Mouse (Mus musculus) CH12.LX (cell line): Measurements from ENCODE around the gene Spata3. TPM values are rescaled to one million over a fixed set of nuclear protein-coding genes. Genes with fewer than 3 reads are reported as not detected.

Experiments
- DNase-seq: peaks from one replicate; pipeline ENCODE4 v3.0.0-alpha.2; 2013; ENCODE audit errors: extremely low read depth
- H3K27ac ChIP-seq: 2 replicates; pipeline ENCODE4 v1.5.1; 2012; ENCODE audit warnings: low read depth, mild to moderate bottlenecking, control low read depth, moderate library complexity; ENCODE audit not compliant: insufficient read depth
- H3K27me3 ChIP-seq: replicated peaks from 2 replicates; pipeline ENCODE3; 2012; ENCODE audit warnings: inconsistent platforms
- H3K36me3 ChIP-seq, 2 experiments: replicated peaks in 1 of 2; 2 replicates each; pipeline versions ENCODE3 to v1.6.1; 2012; ENCODE audit warnings: inconsistent platforms in 1 of 2, low read length in 1 of 2, mild to moderate bottlenecking in 1 of 2, mixed read lengths in 1 of 2, moderate library complexity in 1 of 2; ENCODE audit not compliant: control insufficient read depth in 1 of 2, insufficient read depth in 1 of 2
- H3K4me1 ChIP-seq, 2 experiments: 2 replicates each; pipeline ENCODE4 v1.6.1; 2012; ENCODE audit warnings: inconsistent platforms in 1 of 2, moderate library complexity in 1 of 2; ENCODE audit not compliant: insufficient read depth in 2 of 2, control insufficient read depth in 1 of 2
- H3K4me2 ChIP-seq: 2 replicates; pipeline ENCODE4 v1.6.1; 2012; ENCODE audit warnings: low read depth, mild to moderate bottlenecking, control low read depth; ENCODE audit not compliant: poor library complexity, insufficient read depth, severe bottlenecking
- H3K4me3 ChIP-seq, 3 experiments: fragments of 150-350 bp in 1 of 3; sonication (generic) in 1 of 3; replicated peaks in 1 of 3; 2 replicates each; pipeline versions ENCODE3 to v1.5.1; 2011 to 2012; ENCODE audit warnings: low read depth in 2 of 3, low read length in 2 of 3, mild to moderate bottlenecking in 2 of 3, moderate library complexity in 2 of 3, control low read depth in 1 of 3, improper control_type of control experiment in 1 of 3, inconsistent platforms in 1 of 3, mixed read lengths in 1 of 3; ENCODE audit not compliant: poor library complexity in 1 of 3
- H3K79me2 ChIP-seq: replicated peaks from 2 replicates; pipeline ENCODE4 v1.6.1; 2012; ENCODE audit warnings: mild to moderate bottlenecking, moderate library complexity; ENCODE audit not compliant: control insufficient read depth, poor library complexity, insufficient read depth, severe bottlenecking; ENCODE audit errors: extremely low read depth
- H3K9ac ChIP-seq: 2 replicates; pipeline ENCODE4 v1.6.1; 2012; ENCODE audit warnings: low read depth, mild to moderate bottlenecking, control low read depth, moderate library complexity; ENCODE audit not compliant: insufficient read depth
- H3K9me3 ChIP-seq: replicated peaks from 2 replicates; pipeline ENCODE3; 2012; ENCODE audit warnings: low read length, inconsistent platforms, mixed read lengths
- BHLHE40 ChIP-seq: IDR thresholded peaks from 2 replicates; pipeline ENCODE4 v1.6.1; 2011; ENCODE audit warnings: mild to moderate bottlenecking, low read depth, low read length, improper control_type of control experiment
- CHD1 ChIP-seq: IDR thresholded peaks from 2 replicates; pipeline ENCODE4 v1.6.1; 2012; ENCODE audit warnings: low read depth, low read length, improper control_type of control experiment, inconsistent platforms
- CTCF ChIP-seq, 2 experiments: IDR thresholded peaks in 1 of 2; conservative IDR thresholded peaks in 1 of 2; 2 replicates each; pipeline ENCODE4 v1.5.1; 2011 to 2012; ENCODE audit warnings: low read depth in 2 of 2, low read length in 2 of 2, improper control_type of control experiment in 1 of 2, inconsistent platforms in 1 of 2, mild to moderate bottlenecking in 1 of 2, moderate library complexity in 1 of 2
- ELF1 ChIP-seq: IDR thresholded peaks from 2 replicates; pipeline ENCODE4 v1.6.1; 2014; ENCODE audit warnings: low read depth, mild to moderate bottlenecking, inconsistent platforms, low read length, improper control_type of control experiment
- EP300 ChIP-seq: IDR thresholded peaks from 2 replicates; pipeline ENCODE4 v1.6.1; 2011; ENCODE audit warnings: low read length, improper control_type of control experiment
- ETS1 ChIP-seq: conservative IDR thresholded peaks from 2 replicates; pipeline ENCODE4 v1.6.1; 2012; ENCODE audit warnings: low read depth, mild to moderate bottlenecking, inconsistent platforms, low read length, improper control_type of control experiment, moderate library complexity
- HCFC1 ChIP-seq: IDR thresholded peaks from 2 replicates; pipeline ENCODE4 v1.6.1; 2012; ENCODE audit warnings: low read depth, mild to moderate bottlenecking, inconsistent platforms, low read length, improper control_type of control experiment
- IRF4 ChIP-seq: IDR thresholded peaks from 2 replicates; pipeline ENCODE4 v1.6.1; 2014; ENCODE audit warnings: low read depth, mild to moderate bottlenecking, inconsistent platforms, low read length, improper control_type of control experiment
- JUND ChIP-seq: conservative IDR thresholded peaks from 2 replicates; pipeline ENCODE4 v1.6.1; 2011; ENCODE audit warnings: low read depth, low read length, improper control_type of control experiment
- KAT2A ChIP-seq: IDR thresholded peaks from 2 replicates; pipeline ENCODE4 v1.6.1; 2012; ENCODE audit warnings: low read length, improper control_type of control experiment, inconsistent platforms; ENCODE audit not compliant: insufficient replicate concordance
- MAFK ChIP-seq: IDR thresholded peaks from 2 replicates; pipeline ENCODE4 v1.6.1; 2011; ENCODE audit warnings: low read length, improper control_type of control experiment; ENCODE audit not compliant: insufficient replicate concordance
- MAX ChIP-seq: IDR thresholded peaks from 2 replicates; pipeline ENCODE4 v1.6.1; 2011; ENCODE audit warnings: low read length, improper control_type of control experiment
- MAZ ChIP-seq: IDR thresholded peaks from 2 replicates; pipeline ENCODE4 v1.6.1; 2012; ENCODE audit warnings: low read depth, mild to moderate bottlenecking, inconsistent platforms, low read length, improper control_type of control experiment, moderate library complexity
- MXI1 ChIP-seq: IDR thresholded peaks from 2 replicates; pipeline ENCODE4 v1.6.1; 2011; ENCODE audit warnings: mild to moderate bottlenecking, low read depth, low read length, improper control_type of control experiment
- MYC ChIP-seq: IDR thresholded peaks from 2 replicates; pipeline ENCODE4 v1.6.1; 2011; ENCODE audit warnings: low read depth, mild to moderate bottlenecking, improper control_type of control experiment, low read length
- NELFE ChIP-seq: IDR thresholded peaks from 2 replicates; pipeline ENCODE4 v1.6.1; 2011; ENCODE audit warnings: low read depth, low read length, improper control_type of control experiment
- PAX5 ChIP-seq: IDR thresholded peaks from 2 replicates; pipeline ENCODE4 v1.6.1; 2012; ENCODE audit warnings: low read length, inconsistent platforms, mixed read lengths
- POLR2A ChIP-seq: IDR thresholded peaks from 2 replicates; pipeline ENCODE4 v1.6.1; 2011; ENCODE audit warnings: low read depth, mild to moderate bottlenecking, improper control_type of control experiment, low read length
- POLR2AphosphoS2 ChIP-seq: IDR thresholded peaks from 2 replicates; pipeline ENCODE4 v1.6.1; 2011; ENCODE audit warnings: low read depth, low read length, improper control_type of control experiment
- RAD21 ChIP-seq: IDR thresholded peaks from 2 replicates; pipeline ENCODE4 v1.6.1; 2011; ENCODE audit warnings: low read depth, mild to moderate bottlenecking, low read length, improper control_type of control experiment, moderate library complexity
- SIN3A ChIP-seq: IDR thresholded peaks from 2 replicates; pipeline ENCODE4 v1.6.1; 2012; ENCODE audit warnings: low read length, improper control_type of control experiment, inconsistent platforms
- SMC3 ChIP-seq: IDR thresholded peaks from 2 replicates; pipeline ENCODE4 v1.6.1; 2011; ENCODE audit warnings: low read depth, low read length, improper control_type of control experiment
- TBP ChIP-seq: conservative IDR thresholded peaks from 2 replicates; pipeline ENCODE4 v1.6.1; 2011; ENCODE audit warnings: low read depth, low read length, improper control_type of control experiment
- TCF12 ChIP-seq: IDR thresholded peaks from 2 replicates; pipeline ENCODE4 v1.6.1; 2014; ENCODE audit warnings: low read depth, mild to moderate bottlenecking, inconsistent platforms, low read length, improper control_type of control experiment
- UBTF ChIP-seq: IDR thresholded peaks from 2 replicates; pipeline ENCODE4 v1.6.1; 2012; ENCODE audit warnings: low read depth, mild to moderate bottlenecking, inconsistent platforms, low read length, improper control_type of control experiment, moderate library complexity
- USF1 ChIP-seq: IDR thresholded peaks from 2 replicates; pipeline ENCODE4 v1.6.1; 2014; ENCODE audit warnings: low read depth, mild to moderate bottlenecking, inconsistent platforms, low read length, improper control_type of control experiment
- ZC3H11A ChIP-seq: IDR thresholded peaks from 2 replicates; pipeline ENCODE4 v1.6.1; 2012; ENCODE audit warnings: low read depth, mild to moderate bottlenecking, inconsistent platforms, low read length, improper control_type of control experiment
- ZKSCAN1 ChIP-seq: IDR thresholded peaks from 2 replicates; pipeline ENCODE4 v1.6.1; 2012; ENCODE audit warnings: low read depth, inconsistent platforms, low read length, improper control_type of control experiment, borderline replicate concordance
- ZMIZ1 ChIP-seq: IDR thresholded peaks from 2 replicates; pipeline ENCODE4 v1.6.1; 2012; ENCODE audit warnings: low read depth, mild to moderate bottlenecking, inconsistent platforms, low read length, improper control_type of control experiment
- ZNF384 ChIP-seq: IDR thresholded peaks from 2 replicates; pipeline ENCODE4 v1.6.1; 2012; ENCODE audit warnings: low read depth, low read length, improper control_type of control experiment, inconsistent platforms
- dilution Hi-C: fragments of 300-500 bp; cut with MboI; formaldehyde crosslinking; loops from 2 replicates; pipeline ENCODE4 v1.14.3; 2020; ENCODE audit warnings: low sequenced_read_pairs; ENCODE audit not compliant: extremely low pct_unique_long_range_greater_than_20kb, extremely low pct_ligation_motif_present
- in situ Hi-C: fragments of 300-500 bp; cut with MboI; formaldehyde crosslinking; loops from 3 replicates; pipeline ENCODE4 v1.14.3; 2019; ENCODE audit warnings: low sequenced_read_pairs, low pct_ligation_motif_present, low pct_unique_long_range_greater_than_20kb, mixed read lengths
- polyA plus RNA-seq: library from polyadenylated mRNA; unstranded; fragments of >175 nt; gene quantifications from 2 replicates; pipeline ENCODE4 v1.2.1, GENCODE M21; 2012; ENCODE audit warnings: low read depth; ENCODE audit not compliant: insufficient read length
- total RNA-seq, 2 experiments: library from RNA; depleted of rRNA; stranded (reverse); fragments of 300-350 nt in 1 of 2; fragments of >200 nt in 1 of 2; gene quantifications; 2 replicates each; pipeline ENCODE4 v1.2.3; 2012 to 2014

Gene Spata3
- total and polyA plus RNA-seq, 3 experiments: not detected

GRCm38 (mm10) chr1:85972341-85972740 is 44.3 kb upstream of the Spata3 start:
- in situ Hi-C loops (no loop called here), dilution Hi-C loops (no loop called here)
- no peak for DNase-seq

GRCm38 (mm10) chr1:85973468-85973877 is 43.1 kb upstream of the Spata3 start:
- DNase-seq: peak; percentile 86
- in situ Hi-C loops (no loop called here), dilution Hi-C loops (no loop called here)
- H3K27ac ChIP-seq: peak overlapping the region; percentile 99
- peak overlapping the region; percentile 80; the same call in 1 of the 2 replicates for H3K9ac ChIP-seq
- peaks cover 44 to 80% of the 10 kb centered on the region in 2 experiments for H3K4me1 ChIP-seq
- peak overlapping the region; percentile 81 for H3K4me2 ChIP-seq
- no peaks in the 10 kb centered on the region; the same call in 1 of the 2 replicates for H3K79me2 ChIP-seq
- H3K9me3 ChIP-seq: no peaks in the 10 kb centered on the region
- H3K4me3 ChIP-seq: no peak overlapping the region
- no peaks in the 10 kb centered on the region for H3K36me3 ChIP-seq
- H3K27me3 ChIP-seq: no peaks in the 10 kb centered on the region
- peak; percentile 76 for TF ChIP-seq TCF12
- TF ChIP-seq HCFC1: peak; percentile 33; the same call in 1 of the 2 replicates
- TF ChIP-seq MXI1: no peak
- peak; percentile 44; the same call in 1 of the 2 replicates for TF ChIP-seq MYC
- no peak for TF ChIP-seq UBTF
- 0 out of 2 replicates have a peak, but pooled peaks have one; percentile 65 for TF ChIP-seq MAFK
- TF ChIP-seq IRF4: peak; percentile 99
- TF ChIP-seq MAX: peak; percentile 69; the same call in 1 of the 2 replicates
- TF ChIP-seq ZC3H11A: no peak
- TF ChIP-seq TBP: peak; percentile 88
- TF ChIP-seq POLR2A: peak; percentile 41; the same call in 1 of the 2 replicates
- peak; percentile 85 for TF ChIP-seq BHLHE40
- no peak for TF ChIP-seq NELFE
- no peak; the same call in 1 of the 2 replicates for TF ChIP-seq RAD21
- peak; percentile 99 for TF ChIP-seq JUND
- TF ChIP-seq ELF1: no peak
- TF ChIP-seq SMC3: peak; percentile 15; the same call in 1 of the 2 replicates
- no peak for TF ChIP-seq KAT2A
- peak; percentile 93 for TF ChIP-seq EP300
- peak; percentile 16; the same call in 1 of the 2 replicates for TF ChIP-seq POLR2AphosphoS2
- TF ChIP-seq PAX5: no peak
- TF ChIP-seq MAZ: 0 out of 2 replicates have a peak, but pooled peaks have one; percentile 71
- TF ChIP-seq ZNF384: no peak
- no peak for TF ChIP-seq CTCF (conservative IDR thresholded peaks at IDR 0.05 in 1 of 2, IDR thresholded peaks at IDR 0.05 in 1 of 2; ENCODE audit: low read depth in 2 of 2, low read length in 2 of 2)
- no peak for TF ChIP-seq ZKSCAN1
- TF ChIP-seq CHD1: no peak; the same call in 1 of the 2 replicates
- peak; percentile 84 for TF ChIP-seq ETS1
- TF ChIP-seq USF1: no peak

More at GRCm38 (mm10) chr1:85972341-85972740, 44.3 kb upstream of the Spata3 start:
- TF ChIP-seq SIN3A (no peak), KAT2A (no peak), IRF4 (no peak), ZNF384 (peak; percentile 82), JUND (no peak), ETS1 (no peak), MYC (no peak), BHLHE40 (no peak), POLR2A (peak; percentile 35), ZMIZ1 (no peak), TBP (peak; percentile 63; the same call in 1 of the 2 replicates), CTCF (conservative IDR thresholded peaks at IDR 0.05 in 1 of 2, IDR thresholded peaks at IDR 0.05 in 1 of 2; ENCODE audit: low read depth in 2 of 2, low read length in 2 of 2) (no peak), TCF12 (0 out of 2 replicates have a peak, but pooled peaks have one; percentile 37)
- Histone ChIP-seq H3K27me3 (no peaks in the 10 kb centered on the region), H3K36me3 (no peaks in the 10 kb centered on the region), H3K79me2 (no peaks in the 10 kb centered on the region; the same call in 1 of the 2 replicates), H3K4me3 (peak overlapping the region; percentile 28 to 53 (median 29)), H3K9me3 (no peaks in the 10 kb centered on the region), H3K27ac (peak overlapping the region; percentile 99), H3K4me2 (peak overlapping the region; percentile 81), H3K4me1 (peaks cover 39 to 69% of the 10 kb centered on the region in 2 experiments), H3K9ac (peak overlapping the region; percentile 80)
